Mouse (Mus musculus): ENCODE data around the gene Thyn1. TPM values are rescaled to one million over a fixed set of nuclear protein-coding genes. Genes with fewer than 3 reads are reported as not detected.
A peak's percentile ranks its signal among the peaks of the same experiment; 100 is the strongest.

Gene Thyn1
- polyA plus RNA-seq, 1 experiment from 2014 or later = 105 TPM

GRCm38 (mm10) chr9:27029828-27030762, 30.6 kb downstream of the Thyn1 start, which contains the start of the genes Vps26b and Ncapd3:
Gene Vps26b, minus strand, starts transcription at chr9:27030065.
Gene Ncapd3, plus strand, starts transcription at chr9:27030175.
- H3K4me3 ChIP-seq = peak within 1 kb of the TSS; percentile 99
- H3K9me3 ChIP-seq (replicated peaks) = no peaks in the 10 kb centered on the region
- H3K36me3 ChIP-seq = no peaks in the 10 kb centered on the region
- H3K27ac ChIP-seq (ENCODE audit: poor library complexity, severe bottlenecking) = peak within 1 kb of the TSS; percentile 86
- no peaks in the 10 kb centered on the region for H3K27me3 ChIP-seq (replicated peaks)
- peak within 1 kb of the TSS; percentile 97 for H3K9ac ChIP-seq
- WGBS = under 1% methylated on average over 70 of the region's 80 CpGs
- H3K4me1 ChIP-seq (replicated peaks) = peaks cover 35% of the 10 kb centered on the region
- peak within 1 kb of the TSS; percentile 90 for H3K4me2 ChIP-seq
- ATAC-seq (ENCODE audit: insufficient number of reproducible peaks, low FRiP score) = peak; percentile 97

GRCm38 (mm10) chr9:27030763-27031100, 31.2 kb downstream of the Thyn1 start:
- WGBS = under 1% methylated on average over 17 of the region's 17 CpGs
- peak overlapping the region; percentile 90 for H3K4me2 ChIP-seq
- peak overlapping the region; percentile 70; the same call in 1 of the 2 replicates for H3K27ac ChIP-seq (ENCODE audit: poor library complexity, severe bottlenecking)
- ATAC-seq (ENCODE audit: insufficient number of reproducible peaks, low FRiP score) = peak; percentile 9
- H3K27me3 ChIP-seq (replicated peaks) = no peaks in the 10 kb centered on the region
- H3K9ac ChIP-seq = peak overlapping the region; percentile 97
- no peaks in the 10 kb centered on the region for H3K36me3 ChIP-seq
- peaks cover 35% of the 10 kb centered on the region for H3K4me1 ChIP-seq (replicated peaks)
- H3K4me3 ChIP-seq = peak overlapping the region; percentile 99
- no peaks in the 10 kb centered on the region for H3K9me3 ChIP-seq (replicated peaks)

- Histone ChIP-seq H3K4me3 (no peak overlapping the region), H3K9ac (no peak overlapping the region), H3K4me2 (no peak overlapping the region), H3K27ac (ENCODE audit: poor library complexity, severe bottlenecking) (no peak overlapping the region), H3K36me3 (peaks cover 87% of the 10 kb centered on the region), H3K27me3 (replicated peaks) (no peaks in the 10 kb centered on the region), H3K4me1 (replicated peaks) (no peaks in the 10 kb centered on the region), H3K9me3 (replicated peaks) (no peaks in the 10 kb centered on the region)
- ATAC-seq (ENCODE audit: insufficient number of reproducible peaks, low FRiP score) = no peak
- WGBS = 93% methylated on average over 5 of the region's 5 CpGs
These were observed 44.4 kb downstream of the Thyn1 start for GRCm38 (mm10) chr9:27043892-27044291.

- no peak overlapping the region for H3K4me3 ChIP-seq
- H3K9ac ChIP-seq = no peak overlapping the region
- H3K4me1 ChIP-seq (replicated peaks) = no peaks in the 10 kb centered on the region
- ATAC-seq (ENCODE audit: insufficient number of reproducible peaks, low FRiP score) = no peak
- peaks cover 71% of the 10 kb centered on the region for H3K36me3 ChIP-seq
- no peaks in the 10 kb centered on the region for H3K9me3 ChIP-seq (replicated peaks)
- H3K27me3 ChIP-seq (replicated peaks) = no peaks in the 10 kb centered on the region
- WGBS = 88% methylated on average over 2 of the region's 2 CpGs
- no peak overlapping the region for H3K4me2 ChIP-seq
- H3K27ac ChIP-seq (ENCODE audit: poor library complexity, severe bottlenecking) = no peak overlapping the region
These were observed 50.0 kb downstream of the Thyn1 start for GRCm38 (mm10) chr9:27049492-27049891.

Other genes starting within 250 kb of the Thyn1 start
- gene Glb1l2, start 193.2 kb upstream of the Thyn1 start, polyA plus RNA-seq (2016; fragmentation: Nextera tagmentation; extraction: Ambion mirVana) = 1.0 and 1.2 TPM in 2 replicates
- gene Glb1l3, start 138.8 kb upstream of the Thyn1 start, polyA plus RNA-seq (2016; fragmentation: Nextera tagmentation; extraction: Ambion mirVana) = not detected in 2 replicates
- gene Gm1110, start 76.6 kb upstream of the Thyn1 start, polyA plus RNA-seq (2016; fragmentation: Nextera tagmentation; extraction: Ambion mirVana) = 0.06 and 0.09 TPM in 2 replicates
- 39.7 and 40.1 TPM in 2 replicates for gene Acad8, start 144 bp upstream of the Thyn1 start, polyA plus RNA-seq (2016; fragmentation: Nextera tagmentation; extraction: Ambion mirVana)
- 26.7 and 29.6 TPM in 2 replicates for gene Vps26b, start 30.4 kb downstream of the Thyn1 start, polyA plus RNA-seq (2016; fragmentation: Nextera tagmentation; extraction: Ambion mirVana)
- gene Ncapd3, start 30.5 kb downstream of the Thyn1 start, polyA plus RNA-seq (2016; fragmentation: Nextera tagmentation; extraction: Ambion mirVana) = 23.2 and 26.1 TPM in 2 replicates
- 47.4 and 50.0 TPM in 2 replicates for gene Jam3, start 155.7 kb downstream of the Thyn1 start, polyA plus RNA-seq (2016; fragmentation: Nextera tagmentation; extraction: Ambion mirVana)